Mouse (Mus musculus) urinary bladder, adult 2 months (tissue): ENCODE data around the gene Mapk10. TPM values are rescaled to one million over a fixed set of nuclear protein-coding genes. Genes with fewer than 3 reads are reported as not detected.

ENCODE experiments used
- DNase-seq: peaks from one replicate; pipeline ENCODE4 v3.0.0; 2022; ENCODE audit warnings: low spot score
- polyA plus RNA-seq: library from polyadenylated mRNA; depleted of rRNA; stranded (reverse); fragments of >200 nt; gene quantifications from 2 replicates; pipeline ENCODE4 v1.2.3, GENCODE M21; 2012; rRNA removed

Mapk10 gene
- polyA plus RNA-seq, 1 experiment, result 0.45 TPM

GRCm38 (mm10) chr5:102859749-102860148 is 351.4 kb downstream of the Mapk10 start:
- no peak for DNase-seq

- no peak for DNase-seq
These were observed 353.1 kb downstream of the Mapk10 start for GRCm38 (mm10) chr5:102858047-102858446.

Other genes with a start within 250 kb of the Mapk10 start
- 37.8 and 42.2 TPM in 2 replicates for gene Ptpn13, start 213.9 kb upstream of the Mapk10 start, polyA plus RNA-seq